Mouse (Mus musculus): ENCODE data around the gene Apol8.

DNA sequence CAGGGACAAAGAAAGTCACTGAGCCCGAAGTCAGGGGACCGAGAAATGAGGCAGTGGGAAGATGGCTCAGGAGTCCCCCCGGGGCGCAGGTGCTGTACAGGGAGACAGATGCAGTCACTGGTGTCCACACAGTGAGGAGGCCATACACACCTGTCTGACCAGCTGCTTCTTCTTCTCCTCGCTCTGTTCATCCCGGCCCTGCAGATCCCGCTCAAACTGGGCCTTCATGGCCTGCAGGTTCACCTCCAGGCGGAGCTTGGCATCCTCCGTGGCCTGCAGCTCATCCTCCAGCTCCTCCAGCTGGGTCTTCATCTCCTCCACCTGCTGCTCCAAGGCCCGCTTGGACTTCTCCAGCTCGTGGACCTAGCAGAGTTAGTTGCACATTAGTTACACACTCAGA, 10.2 kb upstream of the Apol8 start:
- TF ChIP-seq POLR2A (IDR thresholded peaks at IDR 0.05; ENCODE audit: control insufficient read depth, extremely low read depth, insufficient read depth, low read length, poor library complexity) (no peak), CTCF (IDR thresholded peaks at IDR 0.05; ENCODE audit: borderline replicate concordance, control insufficient read depth, extremely low read depth, insufficient read depth, low read length, poor library complexity) (no peak)

All from thymus, adult 2 months (tissue).